Mouse (Mus musculus) CH12.LX (cell line): ENCODE results near the gene Kansl3.

Experiments
- BHLHE40 ChIP-seq: IDR thresholded peaks from 2 replicates; pipeline ENCODE4 v1.6.1; 2011; ENCODE audit warnings: mild to moderate bottlenecking, low read depth, low read length, improper control_type of control experiment
- CTCF ChIP-seq, 2 experiments: IDR thresholded peaks in 1 of 2; conservative IDR thresholded peaks in 1 of 2; 2 replicates each; pipeline ENCODE4 v1.5.1; 2011 to 2012; ENCODE audit warnings: low read depth in 2 of 2, low read length in 2 of 2, improper control_type of control experiment in 1 of 2, inconsistent platforms in 1 of 2, mild to moderate bottlenecking in 1 of 2, moderate library complexity in 1 of 2
- ELF1 ChIP-seq: IDR thresholded peaks from 2 replicates; pipeline ENCODE4 v1.6.1; 2014; ENCODE audit warnings: low read depth, mild to moderate bottlenecking, inconsistent platforms, low read length, improper control_type of control experiment
- EP300 ChIP-seq: IDR thresholded peaks from 2 replicates; pipeline ENCODE4 v1.6.1; 2011; ENCODE audit warnings: low read length, improper control_type of control experiment
- GABPA ChIP-seq: IDR thresholded peaks from 2 replicates; pipeline ENCODE4 v1.6.1; 2012; ENCODE audit warnings: low read depth, low read length, improper control_type of control experiment, inconsistent platforms; ENCODE audit not compliant: insufficient replicate concordance
- HCFC1 ChIP-seq: IDR thresholded peaks from 2 replicates; pipeline ENCODE4 v1.6.1; 2012; ENCODE audit warnings: low read depth, mild to moderate bottlenecking, inconsistent platforms, low read length, improper control_type of control experiment
- JUND ChIP-seq: conservative IDR thresholded peaks from 2 replicates; pipeline ENCODE4 v1.6.1; 2011; ENCODE audit warnings: low read depth, low read length, improper control_type of control experiment
- MAX ChIP-seq: IDR thresholded peaks from 2 replicates; pipeline ENCODE4 v1.6.1; 2011; ENCODE audit warnings: low read length, improper control_type of control experiment
- MYC ChIP-seq: IDR thresholded peaks from 2 replicates; pipeline ENCODE4 v1.6.1; 2011; ENCODE audit warnings: low read depth, mild to moderate bottlenecking, improper control_type of control experiment, low read length
- POLR2A ChIP-seq: IDR thresholded peaks from 2 replicates; pipeline ENCODE4 v1.6.1; 2011; ENCODE audit warnings: low read depth, mild to moderate bottlenecking, improper control_type of control experiment, low read length
- USF2 ChIP-seq: conservative IDR thresholded peaks from 2 replicates; pipeline ENCODE4 v1.6.1; 2011; ENCODE audit warnings: low read depth, low read length, improper control_type of control experiment
- ZC3H11A ChIP-seq: IDR thresholded peaks from 2 replicates; pipeline ENCODE4 v1.6.1; 2012; ENCODE audit warnings: low read depth, mild to moderate bottlenecking, inconsistent platforms, low read length, improper control_type of control experiment
- ZNF384 ChIP-seq: IDR thresholded peaks from 2 replicates; pipeline ENCODE4 v1.6.1; 2012; ENCODE audit warnings: low read depth, low read length, improper control_type of control experiment, inconsistent platforms

DNA sequence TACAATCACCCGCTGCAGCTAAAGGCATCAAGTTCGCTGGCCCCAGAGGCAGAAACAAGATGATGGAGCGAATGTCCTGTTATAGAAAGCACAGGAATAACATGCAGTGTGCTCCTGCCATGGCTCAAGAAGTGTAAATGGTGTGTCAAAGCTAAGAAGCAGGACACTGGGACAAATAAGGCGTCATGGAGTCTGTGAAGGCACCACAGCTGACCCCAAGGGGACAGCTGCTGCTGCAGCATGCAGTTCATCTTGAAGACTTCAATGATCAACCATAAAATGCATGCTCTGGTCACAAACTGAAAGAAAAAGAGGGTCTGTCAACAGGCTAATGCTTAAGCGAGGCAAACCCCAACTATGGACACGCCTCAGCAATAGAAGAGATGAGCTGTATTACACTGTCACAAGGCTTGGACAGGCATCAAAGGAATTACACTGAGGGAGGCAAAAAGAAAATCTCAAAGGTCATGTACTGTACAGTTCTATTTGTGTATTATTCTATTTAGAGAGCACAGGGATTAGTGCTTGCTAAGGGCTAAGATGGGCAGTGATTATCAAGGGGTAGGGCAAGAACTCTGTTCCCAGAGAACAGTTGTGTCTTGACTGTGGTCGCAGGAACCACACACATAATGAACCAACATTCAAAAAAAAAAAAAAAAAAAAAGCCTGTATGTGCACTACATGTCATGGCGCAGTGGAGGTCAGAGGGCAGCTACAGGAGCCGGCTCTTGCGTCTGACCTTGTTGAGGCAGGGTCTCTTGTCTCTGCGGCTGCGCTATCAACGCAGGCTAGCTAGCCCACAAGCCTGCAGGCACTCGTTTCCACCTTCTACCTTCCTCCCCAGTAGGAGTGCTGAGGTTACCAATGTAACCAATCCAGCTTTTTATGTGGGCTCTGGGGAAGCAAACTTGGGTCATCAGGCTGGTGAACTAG is 35.8 kb downstream of the Kansl3 start:
- TF ChIP-seq CTCF (conservative IDR thresholded peaks at IDR 0.05 in 1 of 2, IDR thresholded peaks at IDR 0.05 in 1 of 2; ENCODE audit: low read depth in 2 of 2, low read length in 2 of 2) (no peak), JUND (no peak), USF2 (no peak), MAX (no peak), ZC3H11A (no peak), HCFC1 (no peak), MYC (no peak), EP300 (no peak), ELF1 (no peak), POLR2A (no peak), GABPA (no peak), BHLHE40 (no peak), ZNF384 (no peak)
